Mouse (Mus musculus): Measurements from ENCODE around the gene Misp.

Misp gene

DNA sequence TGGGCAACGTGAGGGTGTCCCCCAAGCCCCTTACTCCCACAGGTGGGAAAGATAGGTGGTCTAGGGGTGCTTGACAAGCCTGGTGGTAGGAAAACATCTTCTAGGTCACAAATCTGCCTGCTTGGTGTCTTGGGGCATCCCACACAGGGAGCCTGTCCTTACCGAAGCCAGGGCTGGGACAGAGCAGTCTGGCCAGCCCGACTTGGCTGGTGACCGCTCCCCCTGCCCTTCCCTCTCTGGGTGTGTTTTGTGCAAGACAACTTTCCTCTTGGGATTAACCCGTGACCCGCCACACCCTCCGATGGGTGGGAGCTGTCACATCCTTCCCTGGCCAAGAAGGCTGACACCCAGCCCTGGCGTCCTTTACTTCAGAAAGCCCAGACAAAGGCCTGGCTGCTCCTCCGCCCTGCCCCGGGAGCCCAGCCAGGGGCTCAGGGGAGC is 26.3 kb upstream of the Misp start:
- peak; percentile 70 for DNase-seq (ENCODE audit: low spot score)

DNA sequence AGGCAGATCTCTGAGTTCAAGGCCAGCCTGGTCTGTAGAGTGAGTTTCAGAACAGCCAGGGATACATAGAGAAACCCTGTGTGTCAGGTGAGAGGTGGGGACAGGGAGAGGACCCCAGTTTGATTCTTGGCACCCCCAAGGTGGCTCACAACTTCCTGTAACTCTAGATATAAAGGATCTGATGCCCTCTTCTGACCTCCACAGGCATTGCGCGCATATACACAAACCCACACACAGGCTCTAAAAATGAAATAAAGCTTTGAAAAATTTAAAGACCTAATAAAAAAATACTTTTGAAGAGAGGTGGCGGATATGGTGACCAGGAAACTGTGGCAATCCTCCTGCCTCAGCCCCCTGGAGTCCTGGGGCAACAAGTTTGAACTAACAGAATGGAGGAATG is 24.9 kb upstream of the Misp start:
- no peak for DNase-seq (ENCODE audit: low spot score)

DNA sequence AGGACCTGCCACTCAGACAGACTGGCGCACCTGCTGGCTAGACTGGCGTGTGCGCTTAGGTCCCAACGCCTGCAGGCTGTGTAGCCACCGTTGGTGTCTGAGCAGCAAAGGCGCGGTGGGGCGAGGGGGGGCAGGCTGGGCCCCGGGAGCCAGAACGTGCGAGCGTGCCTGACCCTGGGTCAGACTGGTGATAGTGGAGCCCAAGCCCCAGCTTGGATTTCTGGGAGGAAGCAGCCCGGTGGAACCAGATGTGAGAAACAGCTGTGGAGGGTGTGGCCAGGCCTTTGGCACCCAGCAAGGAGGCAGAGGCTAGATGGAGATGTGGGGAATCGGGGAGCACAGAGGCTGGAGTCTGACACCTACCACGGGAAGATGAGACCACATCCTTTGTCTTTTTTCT is 23.5 kb upstream of the Misp start:
- no peak for DNase-seq (ENCODE audit: low spot score)

DNA sequence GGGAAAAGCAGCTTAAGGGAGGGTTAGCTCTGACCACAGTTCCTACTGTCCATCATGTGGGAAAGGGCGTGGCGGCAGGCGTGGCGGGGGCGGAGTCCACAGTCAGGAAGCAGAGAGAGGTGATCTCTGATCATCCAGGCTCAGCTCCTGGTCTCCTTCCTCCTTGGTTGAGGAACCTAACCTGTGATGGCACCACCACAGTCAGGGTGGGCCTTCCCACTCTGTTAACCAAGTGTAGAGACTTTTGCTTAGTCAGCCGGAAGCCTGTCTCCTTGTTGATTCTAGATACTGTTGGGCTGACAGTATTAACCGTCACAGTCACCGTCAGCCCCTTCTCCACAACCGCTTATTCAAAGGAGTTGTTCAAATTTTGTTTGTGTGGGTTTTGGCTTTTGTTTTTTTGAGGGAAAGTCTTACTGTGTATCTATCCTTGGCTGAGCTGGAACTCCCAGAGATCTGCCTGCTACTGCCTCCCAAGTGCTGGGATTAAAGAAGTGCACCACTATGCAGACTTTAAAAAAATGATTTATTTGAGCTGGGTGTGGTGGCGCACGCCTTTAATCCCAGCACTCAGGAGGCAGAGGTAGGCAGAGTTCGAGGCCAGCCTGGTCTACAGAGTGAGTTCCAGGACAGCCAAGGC is 22.4 kb upstream of the Misp start:
- no peak for DNase-seq (ENCODE audit: low spot score)

DNA sequence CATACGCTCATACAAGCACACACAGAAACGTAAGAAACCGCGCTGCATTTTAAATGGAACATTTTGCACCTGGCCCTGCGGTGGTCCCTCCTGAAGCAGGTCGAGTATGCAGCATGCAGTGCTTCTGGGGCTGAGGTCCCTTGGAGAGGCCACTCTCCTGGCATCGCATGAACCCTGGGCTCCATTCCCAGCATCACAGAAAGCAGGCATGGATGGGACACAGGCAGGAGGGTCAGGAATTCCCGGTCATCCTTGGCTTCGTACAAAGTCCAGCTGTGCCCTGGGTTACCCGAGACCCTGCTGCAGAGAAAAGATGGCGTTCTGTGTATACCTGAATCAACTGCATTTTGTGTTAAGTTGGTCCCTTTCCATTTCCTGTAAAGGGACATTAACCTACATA is 20.3 kb upstream of the Misp start:
- DNase-seq (ENCODE audit: low spot score), result no peak

DNA sequence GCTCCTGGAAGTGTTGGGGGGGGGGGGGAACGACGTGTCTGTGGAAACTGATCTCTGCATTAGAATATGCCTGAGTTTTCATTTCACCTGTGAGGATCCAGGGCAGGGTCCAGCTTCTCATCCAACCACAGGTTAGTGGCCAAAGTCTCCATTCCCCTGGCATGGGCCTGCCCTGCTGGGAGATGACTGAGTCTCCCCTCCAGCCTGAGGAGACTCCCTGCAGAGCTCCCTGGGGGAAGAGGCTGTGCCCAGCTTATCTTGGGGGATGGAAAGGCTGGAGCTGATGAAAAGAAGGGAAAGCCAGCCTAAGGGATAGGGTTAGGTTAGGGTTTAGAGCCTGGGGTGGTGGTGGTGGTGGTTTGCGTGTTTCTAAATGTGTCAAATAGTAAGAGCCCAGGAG is 19.0 kb upstream of the Misp start:
- DNase-seq (ENCODE audit: low spot score), result no peak

DNA sequence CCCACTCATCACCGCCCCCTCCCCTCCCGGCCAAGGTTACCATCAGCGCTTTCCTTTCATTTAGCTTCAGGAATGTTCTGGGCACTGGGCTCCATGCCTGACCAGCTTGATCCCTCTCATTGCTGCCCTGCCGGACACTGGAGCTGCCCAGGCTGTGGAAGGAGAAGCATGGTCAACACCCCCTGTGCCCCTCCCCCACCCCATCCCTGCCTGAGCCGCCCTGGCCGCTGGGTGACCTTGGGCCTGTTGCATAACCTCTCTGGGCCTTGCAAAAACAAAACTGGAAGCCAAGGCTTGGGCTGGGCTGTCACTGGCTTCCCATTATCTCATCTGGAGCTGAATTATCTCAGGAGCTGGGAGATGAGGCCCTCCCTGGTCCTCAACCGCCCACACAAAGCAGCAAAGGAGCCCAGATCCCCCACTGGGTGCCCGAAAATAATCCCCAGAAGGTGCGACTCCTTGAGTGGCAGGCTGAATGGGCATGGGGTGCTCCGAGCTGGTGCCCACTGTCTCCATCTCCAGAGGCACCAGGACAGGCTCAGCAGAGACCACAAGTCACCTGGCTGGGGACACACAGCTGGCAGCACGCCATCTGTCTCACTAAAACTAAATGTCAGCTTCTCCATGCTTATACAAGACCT is 18.3 kb upstream of the Misp start:
- peak; percentile 78 for DNase-seq (ENCODE audit: low spot score)

DNA sequence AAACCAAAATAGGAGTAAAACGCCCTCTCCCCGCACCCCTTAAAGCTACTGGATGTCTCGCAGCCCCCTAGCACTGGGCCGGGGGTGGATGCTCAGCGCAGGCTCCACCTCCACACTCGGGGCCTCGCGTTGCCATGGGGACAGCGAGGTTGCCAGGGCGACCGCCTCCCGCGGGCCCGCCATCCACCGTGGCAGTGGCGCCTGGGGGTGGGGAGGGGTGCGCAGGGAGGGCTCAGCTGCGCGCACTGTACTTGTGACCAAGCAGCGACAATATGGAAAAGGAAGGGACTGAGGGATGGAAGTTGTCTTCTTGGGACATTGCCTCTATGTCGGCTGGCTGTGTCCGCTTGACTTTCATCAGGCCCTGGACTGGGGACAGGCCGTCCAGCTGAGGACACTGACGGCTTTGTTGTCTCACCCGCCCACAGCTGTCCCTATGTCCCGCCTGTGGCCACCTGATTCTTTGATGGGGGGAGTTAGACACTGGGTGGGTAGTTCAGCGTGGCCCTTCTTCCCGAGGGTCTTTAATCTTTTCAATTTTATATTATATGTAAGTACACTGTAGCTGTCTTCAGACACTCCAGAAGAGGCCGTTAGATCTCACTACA is 17.0 kb upstream of the Misp start:
- peak; percentile 65 for DNase-seq (ENCODE audit: low spot score)

DNA sequence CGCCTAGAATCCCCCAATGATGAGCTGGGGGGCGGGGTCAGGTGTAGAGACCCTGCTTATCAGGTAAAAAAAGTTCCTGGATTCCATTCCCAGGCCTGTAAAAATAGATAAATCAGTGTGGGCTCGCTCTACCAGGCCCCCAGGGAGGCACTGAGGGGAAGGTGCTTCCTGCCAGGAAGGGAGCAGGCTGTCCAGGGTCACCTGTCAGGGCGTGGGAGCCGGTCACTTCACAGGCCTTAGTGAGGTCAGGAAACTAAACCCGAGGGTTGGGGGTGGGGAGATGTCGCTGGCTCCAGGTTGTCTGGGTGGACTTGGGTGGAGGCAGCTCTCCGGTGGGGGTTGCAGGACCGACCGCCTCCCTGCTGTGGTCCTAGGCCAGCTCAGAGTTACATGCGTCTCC is 15.2 kb upstream of the Misp start:
- no peak for DNase-seq (ENCODE audit: low spot score)

DNA sequence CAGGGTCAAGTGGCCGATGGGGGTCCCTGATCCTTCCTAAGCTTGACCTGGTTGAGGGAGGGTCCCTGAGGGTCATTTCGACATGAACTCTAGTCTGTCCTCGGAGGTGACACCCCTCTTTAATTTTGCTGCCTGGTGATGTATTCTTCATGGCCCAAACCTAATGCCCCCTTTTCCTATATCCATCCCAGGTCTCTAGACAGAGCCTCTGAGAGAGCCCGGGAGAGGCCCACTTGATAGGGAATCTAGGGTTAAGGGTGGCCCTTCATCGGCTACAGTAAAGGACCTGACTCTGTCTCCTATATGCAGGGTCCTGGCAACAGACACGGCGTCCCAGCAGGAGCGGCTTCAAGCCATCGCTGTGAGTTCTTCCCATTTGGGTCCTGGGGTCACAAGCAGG is 14.5 kb upstream of the Misp start:
- no peak for DNase-seq (ENCODE audit: low spot score)

DNA sequence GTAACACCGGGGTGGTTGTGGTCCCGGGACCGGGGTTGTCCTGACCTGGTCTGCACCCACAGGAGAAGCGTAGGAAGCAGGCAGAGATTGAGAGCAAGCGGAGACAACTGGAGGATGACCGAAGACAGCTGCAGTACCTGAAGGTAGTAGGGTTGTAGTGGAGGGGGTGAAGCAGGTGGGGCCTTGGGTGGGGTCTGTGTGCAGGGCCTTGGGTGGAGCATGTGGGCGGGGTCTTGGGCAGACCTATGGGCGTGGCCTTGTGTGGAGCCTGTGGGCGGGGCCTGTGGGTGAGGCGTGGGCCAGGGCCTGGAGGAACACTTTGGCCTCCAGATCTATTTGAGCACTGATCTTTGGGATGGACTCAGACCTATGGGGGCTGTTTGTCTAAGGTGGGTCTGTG is 13.8 kb upstream of the Misp start:
- no peak for DNase-seq (ENCODE audit: low spot score)

DNA sequence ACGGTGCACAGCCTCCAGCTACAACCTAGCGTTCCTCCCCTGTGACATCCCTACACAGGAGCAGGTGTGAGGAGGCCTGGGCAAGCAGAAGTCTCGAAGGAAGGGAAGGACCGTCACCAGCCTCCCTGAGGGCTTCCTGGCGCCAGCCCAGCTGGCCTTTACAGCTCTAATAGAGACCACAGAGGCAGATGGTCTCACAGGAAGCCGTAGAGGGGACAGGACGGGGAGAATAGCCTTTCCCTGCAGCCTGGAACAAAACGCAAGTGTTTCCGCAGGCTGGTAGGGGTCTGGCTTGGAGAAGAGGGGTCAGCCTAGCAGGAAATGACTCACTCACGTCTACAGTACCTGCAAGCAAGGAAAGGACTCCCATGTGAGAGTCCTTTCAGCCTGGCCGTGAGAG is 13.0 kb upstream of the Misp start:
- no peak for DNase-seq (ENCODE audit: low spot score)

DNA sequence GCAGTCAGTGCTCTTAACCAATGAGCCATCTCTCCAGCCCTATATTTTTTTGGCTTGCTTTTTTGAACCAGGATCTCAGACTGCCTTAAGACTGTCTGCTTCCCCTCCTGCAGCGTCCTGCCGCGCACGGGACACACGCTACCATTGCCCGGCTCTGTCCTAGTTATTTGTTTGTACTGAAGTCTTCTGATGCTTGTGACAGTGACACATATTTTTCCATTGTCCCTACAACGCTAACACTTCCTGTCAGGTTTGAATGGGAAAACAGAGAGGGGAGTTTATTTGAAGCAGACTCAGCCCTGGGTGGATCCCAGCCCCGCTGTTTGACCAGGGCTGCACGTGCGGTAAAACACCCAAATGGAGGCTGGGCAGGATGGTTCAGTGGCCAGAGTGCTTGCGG is 12.1 kb upstream of the Misp start:
- DNase-seq (ENCODE audit: low spot score), result no peak

DNA sequence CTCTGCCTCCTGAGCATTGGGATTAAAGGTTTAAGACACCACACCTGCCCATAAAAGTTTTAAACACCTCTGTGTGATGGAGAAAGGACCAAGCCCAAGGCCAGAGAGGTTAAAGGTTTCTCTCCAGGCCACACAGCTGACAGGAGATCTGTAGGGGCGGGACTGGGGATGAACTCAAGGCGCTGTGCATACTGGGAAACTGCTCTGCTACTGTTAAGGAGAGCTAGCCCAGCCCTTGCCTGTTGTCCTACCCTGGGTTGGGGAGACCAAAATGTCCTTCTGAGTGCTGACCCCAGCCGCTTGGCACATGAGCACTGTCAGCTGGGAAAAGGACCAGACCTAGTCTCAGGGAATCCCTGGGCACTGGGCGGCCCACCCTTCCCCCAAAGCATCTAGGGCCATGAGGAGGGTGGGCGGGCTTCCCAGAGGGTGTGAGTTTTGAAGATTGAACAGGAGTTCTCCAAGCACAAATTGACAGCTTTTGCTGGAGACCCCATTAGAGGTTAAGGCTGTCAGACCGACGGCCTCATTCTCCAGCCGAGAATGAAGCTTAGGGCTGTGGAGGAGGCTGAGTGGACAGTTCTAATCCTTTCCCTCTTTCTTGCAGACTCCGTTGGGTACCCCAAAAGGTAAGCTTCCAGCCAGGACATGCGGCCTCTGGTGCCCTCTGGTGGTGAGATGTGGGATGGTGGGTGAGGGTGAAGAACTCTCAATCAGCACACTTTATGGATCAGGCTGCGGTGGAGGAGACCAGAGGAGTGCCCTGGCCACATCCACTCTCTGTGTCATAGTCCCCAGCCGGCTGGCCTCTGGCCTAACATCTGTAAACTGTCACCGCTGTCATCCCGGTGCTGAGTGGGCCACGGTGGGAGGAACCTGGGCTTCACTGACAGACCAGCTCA is 8.8 kb upstream of the Misp start:
- peak; percentile 82 for DNase-seq (ENCODE audit: low spot score)

DNA sequence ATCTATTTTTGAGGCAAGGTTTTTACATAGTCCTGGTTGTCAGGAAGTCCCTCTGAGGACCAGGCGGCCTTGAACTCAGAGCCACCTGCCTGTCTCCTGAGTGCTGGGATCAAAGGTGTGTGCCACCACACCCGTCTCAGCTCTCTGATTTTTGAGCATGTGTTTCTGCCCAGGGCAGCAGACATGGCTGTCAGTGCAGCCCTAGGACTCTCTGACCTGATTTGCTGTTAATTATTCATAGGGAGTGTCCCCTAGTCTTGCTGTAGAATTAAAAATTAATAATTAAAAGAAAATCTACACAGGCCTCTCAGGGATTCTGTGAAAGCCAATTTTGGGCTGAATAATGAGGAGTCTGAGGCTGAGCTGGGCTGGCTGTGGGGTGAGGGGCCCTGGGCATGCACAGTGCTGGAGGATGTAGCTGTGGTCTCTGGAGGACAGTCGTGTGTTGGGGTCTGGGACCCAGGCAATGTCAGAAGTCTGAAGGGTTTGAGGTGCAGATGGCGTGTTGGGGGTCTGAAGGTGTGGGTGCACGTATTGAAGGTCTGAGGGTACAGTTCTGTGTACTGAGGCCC is 6.4 kb upstream of the Misp start:
- no peak for DNase-seq (ENCODE audit: low spot score)

DNA sequence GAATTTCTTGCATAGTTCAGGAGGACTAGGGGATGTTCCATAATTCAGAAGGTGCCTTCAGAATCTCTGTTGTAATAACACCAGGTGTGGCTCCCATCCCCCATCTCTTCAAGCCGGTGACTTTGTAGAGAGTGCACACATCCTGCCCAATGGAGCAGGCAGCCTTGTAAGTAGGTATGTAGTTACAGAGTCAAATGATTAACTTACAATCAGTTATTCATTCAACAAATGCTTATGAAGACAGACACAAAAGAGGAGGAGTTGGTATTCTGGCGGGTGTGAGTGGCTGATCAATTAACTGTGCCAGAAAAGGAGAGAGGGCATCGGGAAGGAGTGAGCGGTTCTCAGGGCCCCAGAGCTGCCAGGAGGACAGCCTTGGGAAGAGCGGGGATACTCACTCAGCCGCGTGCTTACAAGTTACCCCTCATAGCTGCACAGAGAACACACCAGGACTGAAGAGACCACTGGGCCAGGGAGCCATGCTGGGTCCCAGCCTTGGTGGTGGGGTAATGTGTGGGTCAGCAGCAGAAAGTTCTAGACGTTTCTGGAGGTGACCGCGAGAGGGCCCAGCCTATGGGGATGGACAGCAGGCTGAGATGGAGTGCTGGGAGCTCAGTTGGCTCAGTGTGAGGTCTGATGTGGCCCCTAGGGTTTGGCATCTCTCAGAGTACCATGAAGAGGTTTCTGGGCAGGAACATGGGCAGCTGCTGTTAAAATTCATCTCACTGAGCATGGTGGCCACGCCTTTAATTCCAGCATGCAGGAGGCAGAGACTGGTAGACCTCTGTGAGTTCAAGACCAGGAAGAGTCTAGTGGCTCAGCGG is 4.9 kb upstream of the Misp start:
- no peak for DNase-seq (ENCODE audit: low spot score)

DNA sequence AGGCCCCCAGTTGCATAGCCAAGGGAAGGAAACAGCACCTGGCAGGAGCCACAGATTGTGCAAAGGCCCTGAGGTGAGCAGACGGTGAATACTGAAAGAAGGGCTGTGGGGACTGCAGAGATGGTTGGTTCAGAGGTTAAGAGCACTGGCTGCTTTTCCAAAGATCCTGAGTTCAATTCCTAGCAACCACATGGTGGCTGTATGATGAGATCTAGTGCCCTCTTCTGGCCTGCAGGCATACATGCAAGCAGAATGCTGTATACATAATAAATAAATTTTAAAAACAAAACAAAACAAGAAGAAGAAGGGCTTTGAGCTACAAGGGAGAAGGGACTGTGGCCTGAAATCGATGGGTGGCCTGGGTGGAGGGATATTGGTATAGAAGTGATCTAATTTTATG is 3.7 kb upstream of the Misp start:
- DNase-seq (ENCODE audit: low spot score), result no peak

DNA sequence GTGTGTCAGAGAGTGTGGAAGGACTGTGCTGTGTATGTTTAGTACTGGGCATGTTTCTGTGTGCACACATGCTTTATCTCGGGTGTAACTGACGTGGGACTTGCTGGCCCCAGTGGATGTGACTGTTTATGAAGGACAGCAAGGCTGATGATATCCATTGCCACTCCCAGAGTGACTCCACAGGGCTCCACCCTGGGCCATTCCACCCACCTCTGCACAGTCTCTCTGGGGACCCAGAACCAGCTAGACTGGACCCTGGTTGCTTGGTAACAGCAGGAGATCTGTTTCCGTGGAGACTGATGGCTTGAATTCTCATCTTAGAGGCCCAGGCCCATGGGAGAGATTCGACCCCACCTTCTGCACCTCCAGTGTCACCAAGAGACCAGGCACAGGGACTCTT is 2.6 kb upstream of the Misp start:
- no peak for DNase-seq (ENCODE audit: low spot score)

DNA sequence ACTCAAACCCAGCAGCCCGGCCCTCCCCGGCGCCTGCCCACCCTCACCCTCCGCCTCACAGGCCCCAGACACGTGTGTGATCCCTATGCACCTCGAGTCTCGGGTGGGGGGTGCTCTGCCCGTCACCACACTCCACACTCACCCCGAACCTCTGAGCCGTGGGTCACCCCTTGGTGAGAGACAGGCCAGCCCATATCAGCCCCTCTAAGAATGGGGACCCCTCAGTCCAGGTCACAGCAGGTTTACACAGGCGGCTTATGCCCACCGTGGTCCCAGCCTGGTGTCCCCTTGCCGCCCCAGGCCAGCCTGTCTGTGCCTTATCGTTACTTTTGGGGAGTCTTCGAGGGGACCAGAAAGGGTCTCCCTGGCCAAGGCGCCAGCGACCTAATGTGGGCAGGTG is 1.2 kb upstream of the Misp start:
- DNase-seq (ENCODE audit: low spot score), result no peak

DNA sequence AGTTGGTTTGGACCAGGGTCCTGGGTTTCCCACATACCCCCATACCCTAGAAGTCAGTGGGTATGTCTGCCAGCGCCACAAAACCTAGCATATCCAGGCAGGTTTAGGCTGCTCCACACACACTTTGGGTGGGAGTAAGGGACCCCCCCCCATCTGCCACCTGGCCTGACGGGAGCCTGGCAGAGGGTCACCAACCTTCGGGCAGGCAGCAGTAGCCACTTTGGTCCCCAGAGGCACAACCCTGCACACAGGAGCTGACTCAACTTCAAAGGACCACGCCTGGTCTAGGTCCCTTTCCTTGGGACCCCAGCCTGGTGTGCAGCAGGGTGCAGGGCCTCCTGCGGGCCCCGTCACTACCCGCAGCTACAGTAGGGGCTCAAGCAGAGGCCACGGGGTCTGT is 512 bp upstream of the Misp start:
- no peak for DNase-seq (ENCODE audit: low spot score)

DNA sequence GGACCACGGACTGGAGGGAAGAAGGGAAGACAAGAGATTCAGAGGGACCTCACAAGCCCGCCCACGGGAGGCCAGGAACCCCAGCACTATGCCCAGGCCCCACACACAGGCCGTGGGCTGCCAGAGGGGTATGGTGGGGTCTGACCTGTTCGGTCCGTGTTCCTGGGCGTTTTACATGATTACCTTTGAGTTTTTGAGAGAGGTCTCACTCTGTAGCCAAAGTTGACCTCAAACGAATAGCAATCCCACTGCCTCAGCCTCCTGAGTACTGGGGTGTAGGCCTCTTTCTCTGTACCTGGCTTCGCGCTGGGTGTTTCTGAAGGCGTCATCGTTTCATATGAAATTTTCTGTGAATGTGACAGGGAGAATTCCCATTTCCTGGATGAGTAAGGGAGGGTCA is 942 bp downstream of the Misp start:
- no peak for DNase-seq (ENCODE audit: low spot score)

DNA sequence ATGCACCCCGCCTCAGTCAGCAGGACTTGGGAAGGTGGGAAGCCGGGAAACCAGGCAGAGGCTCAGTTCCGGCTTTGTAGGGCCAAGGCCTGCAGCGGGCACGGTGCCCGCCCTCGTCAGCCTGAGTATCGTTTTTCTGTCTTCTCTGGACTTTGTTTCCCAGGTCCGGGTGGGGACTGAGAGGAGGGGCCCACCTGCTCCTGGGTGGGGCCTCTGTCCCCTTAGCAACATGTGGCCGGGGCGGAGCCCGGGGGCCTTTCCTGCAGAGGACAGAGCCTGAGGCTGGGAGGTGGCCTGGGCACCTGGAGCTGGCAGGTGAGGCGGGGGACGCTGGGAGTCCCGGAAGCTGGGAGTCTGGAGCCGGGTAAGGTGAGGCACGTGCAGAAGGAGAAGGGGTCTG is 1.6 kb downstream of the Misp start:
- DNase-seq (ENCODE audit: low spot score), result peak; percentile 45
